Mouse (Mus musculus): ENCODE results near the gene Otud7b. TPM values are rescaled to one million over a fixed set of nuclear protein-coding genes. Genes with fewer than 3 reads are reported as not detected.

Otud7b gene
- total and polyA plus RNA-seq, 2 experiments from 2014 or later: 9.0 to 10.1 TPM

DNA sequence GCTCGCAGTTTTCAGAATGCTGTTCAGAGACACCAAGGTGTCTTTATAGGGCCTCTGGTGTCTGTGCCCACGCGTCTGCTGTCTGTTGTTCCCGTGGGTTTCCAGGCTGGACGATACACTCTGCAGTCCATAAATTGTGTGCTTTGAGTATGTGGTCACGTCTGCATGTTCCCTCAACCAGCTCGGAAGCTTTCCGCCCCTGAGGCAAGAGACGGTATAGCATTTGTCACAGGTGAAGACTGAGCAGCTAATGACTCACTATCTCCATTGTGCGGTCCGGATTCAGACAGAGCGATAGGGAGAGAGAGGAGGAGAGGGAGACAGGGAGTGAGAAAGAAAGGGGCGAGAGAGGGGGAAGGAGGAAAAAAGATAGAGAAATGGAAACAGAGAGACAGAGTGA, 10.8 kb upstream of the Otud7b start:
- H3K27ac ChIP-seq: no peak overlapping the region
- no peaks in the 10 kb centered on the region for H3K36me3 ChIP-seq (ENCODE audit: insufficient read depth, low read length)
- no peaks in the 10 kb centered on the region for H3K27me3 ChIP-seq (ENCODE audit: insufficient read depth, low read length)
- H3K9ac ChIP-seq (replicated peaks; ENCODE audit: low read length): no peak overlapping the region
- ATAC-seq (no peak), DNase-seq (ENCODE audit: low spot score) (no peak)
- no peaks in the 10 kb centered on the region for H3K4me1 ChIP-seq (ENCODE audit: insufficient read depth, low read length)
- peak; percentile 15; the same call in 1 of the 2 replicates for TF ChIP-seq CTCF (IDR thresholded peaks at IDR 0.05; ENCODE audit: low read depth)
- no peaks in the 10 kb centered on the region for H3K9me3 ChIP-seq (ENCODE audit: low read length)
- H3K4me3 ChIP-seq (ENCODE audit: low read length): no peak overlapping the region
- H3K4me2 ChIP-seq (ENCODE audit: low read depth, low read length): no peak overlapping the region
- WGBS: 67% methylated on average over 13 of the region's 13 CpGs

DNA sequence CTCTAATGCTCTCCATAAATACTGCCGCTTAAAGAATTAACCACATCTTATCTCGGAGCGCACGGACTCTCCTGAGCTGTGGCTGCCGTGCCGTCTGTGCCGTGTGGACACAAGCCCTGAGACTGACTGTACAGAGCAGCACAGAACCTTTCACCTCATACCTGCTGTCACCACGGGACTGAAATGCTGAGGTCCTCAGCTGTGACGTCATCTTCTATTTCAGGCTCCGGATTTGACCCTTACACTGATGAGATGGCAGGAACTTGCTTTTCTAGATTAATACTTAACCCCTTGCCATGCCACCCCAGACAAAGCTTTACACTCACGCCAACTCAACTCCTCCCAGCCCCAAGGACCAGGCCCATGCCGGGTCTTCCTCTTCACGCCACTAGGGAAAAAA, 10.1 kb upstream of the Otud7b start:
- Histone ChIP-seq H3K9ac (replicated peaks; ENCODE audit: low read length) (no peak overlapping the region), H3K4me1 (ENCODE audit: insufficient read depth, low read length) (no peaks in the 10 kb centered on the region), H3K36me3 (ENCODE audit: insufficient read depth, low read length) (no peaks in the 10 kb centered on the region), H3K27ac (no peak overlapping the region), H3K27me3 (ENCODE audit: insufficient read depth, low read length) (no peaks in the 10 kb centered on the region), H3K4me2 (ENCODE audit: low read depth, low read length) (no peak overlapping the region), H3K9me3 (ENCODE audit: low read length) (no peaks in the 10 kb centered on the region), H3K4me3 (ENCODE audit: low read length) (no peak overlapping the region)
- 88% methylated on average over 13 of the region's 13 CpGs for WGBS
- TF ChIP-seq CTCF (IDR thresholded peaks at IDR 0.05; ENCODE audit: low read depth): no peak
- no peak for DNase-seq (ENCODE audit: low spot score)
- no peak for ATAC-seq

DNA sequence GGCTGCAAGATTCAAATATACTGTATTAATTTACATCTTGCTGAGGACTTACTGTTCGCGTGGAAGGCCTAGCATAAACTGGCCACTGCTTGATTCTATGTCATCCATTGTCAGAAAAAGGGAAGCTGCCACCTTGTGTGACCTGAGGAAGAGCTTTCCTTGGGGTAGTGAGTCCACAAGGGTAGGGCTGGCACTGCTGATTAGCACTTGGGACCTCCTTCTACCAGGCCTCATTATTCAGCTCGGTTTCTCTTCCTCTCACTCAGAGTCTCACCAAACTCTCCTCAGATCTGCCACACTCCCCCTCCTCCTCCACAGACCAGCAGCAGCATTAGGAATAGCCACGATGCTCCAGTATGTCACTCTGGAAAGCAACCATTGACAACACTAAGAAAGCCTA, 6.2 kb upstream of the Otud7b start:
- Histone ChIP-seq H3K27ac (no peak overlapping the region), H3K27me3 (ENCODE audit: insufficient read depth, low read length) (no peaks in the 10 kb centered on the region), H3K9me3 (ENCODE audit: low read length) (no peaks in the 10 kb centered on the region), H3K4me3 (ENCODE audit: low read length) (no peak overlapping the region), H3K9ac (replicated peaks; ENCODE audit: low read length) (no peak overlapping the region), H3K4me2 (ENCODE audit: low read depth, low read length) (no peak overlapping the region), H3K36me3 (ENCODE audit: insufficient read depth, low read length) (no peaks in the 10 kb centered on the region), H3K4me1 (ENCODE audit: insufficient read depth, low read length) (no peaks in the 10 kb centered on the region)
- 65% methylated on average over 4 of the region's 4 CpGs for WGBS
- DNase-seq (ENCODE audit: low spot score) (no peak), ATAC-seq (no peak)
- TF ChIP-seq CTCF (IDR thresholded peaks at IDR 0.05; ENCODE audit: low read depth): no peak

DNA sequence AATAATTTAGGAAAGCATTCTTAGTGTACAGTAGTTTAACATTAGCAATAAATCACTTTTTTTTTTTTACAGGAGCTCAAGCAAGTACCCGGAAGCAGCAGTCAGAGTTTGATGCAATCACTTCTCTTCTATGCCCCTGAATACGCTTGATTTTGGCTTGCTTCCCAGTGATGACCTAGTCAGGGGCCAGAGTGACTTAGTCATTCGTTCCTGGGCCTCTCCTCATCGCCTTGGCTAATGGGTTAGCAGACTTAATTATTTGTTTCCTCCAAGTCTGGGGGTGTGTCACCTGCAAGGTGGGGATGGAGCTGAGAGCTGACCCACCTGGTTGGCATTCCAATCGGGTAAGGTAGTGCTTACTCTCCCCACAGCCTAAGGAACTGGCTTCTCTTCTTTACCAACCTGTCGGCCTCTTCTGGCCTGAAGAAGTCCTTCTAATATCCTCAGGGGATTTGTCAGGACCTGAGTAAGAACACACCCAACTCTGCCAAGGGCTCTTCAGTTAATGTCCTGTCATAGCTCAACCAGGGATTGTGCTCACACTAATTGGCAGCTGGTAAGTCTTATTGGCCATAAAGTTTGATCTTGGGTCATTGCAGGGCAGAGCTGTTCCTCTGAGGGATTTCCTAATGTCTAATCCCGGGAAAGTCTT, 5.6 kb upstream of the Otud7b start:
- DNase-seq (ENCODE audit: low spot score): peak; percentile 25
- Histone ChIP-seq H3K4me3 (ENCODE audit: low read length) (no peak overlapping the region), H3K36me3 (ENCODE audit: insufficient read depth, low read length) (no peaks in the 10 kb centered on the region), H3K27me3 (ENCODE audit: insufficient read depth, low read length) (no peaks in the 10 kb centered on the region), H3K9me3 (ENCODE audit: low read length) (no peaks in the 10 kb centered on the region), H3K4me1 (ENCODE audit: insufficient read depth, low read length) (no peaks in the 10 kb centered on the region), H3K27ac (no peak overlapping the region), H3K4me2 (ENCODE audit: low read depth, low read length) (no peak overlapping the region), H3K9ac (replicated peaks; ENCODE audit: low read length) (no peak overlapping the region)
- 57% methylated on average over 7 of the region's 7 CpGs for WGBS
- TF ChIP-seq CTCF (IDR thresholded peaks at IDR 0.05; ENCODE audit: low read depth): no peak
- no peak for ATAC-seq

DNA sequence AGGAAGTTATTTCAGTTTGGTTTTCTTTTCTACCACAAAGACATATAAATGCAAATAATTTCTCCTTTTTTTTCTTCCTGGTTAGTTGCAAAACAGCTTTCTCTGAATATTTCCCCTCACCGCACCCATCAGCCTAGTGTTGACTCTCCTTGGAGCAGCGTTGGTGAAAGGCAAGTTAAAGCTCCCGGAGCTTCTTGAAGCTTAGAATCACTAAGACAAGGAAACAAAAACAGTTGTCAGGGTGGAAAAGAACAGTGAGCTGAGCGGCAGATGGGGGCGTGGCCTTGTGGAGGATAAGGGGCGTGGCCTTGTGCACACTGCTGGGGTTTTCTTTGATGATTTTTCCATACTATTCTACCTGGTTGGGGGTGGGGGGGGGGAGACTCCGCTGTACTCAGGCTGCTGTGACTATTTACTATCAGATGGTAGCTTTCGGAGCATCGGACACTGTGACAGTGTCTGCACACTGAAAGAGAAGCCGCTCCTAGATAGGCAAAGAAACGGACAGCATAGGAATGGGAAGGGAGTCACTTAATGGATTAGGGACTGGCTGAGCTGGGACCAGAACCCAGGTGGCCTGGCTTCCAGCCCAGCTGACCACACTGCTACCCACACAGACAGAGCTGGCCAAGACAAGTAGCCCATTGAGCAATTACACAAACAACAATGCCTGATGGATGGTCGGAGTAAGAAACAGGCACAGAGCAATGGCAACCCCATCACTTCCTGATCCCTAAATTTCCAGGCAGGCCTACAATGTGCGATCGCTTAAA, 2.0 kb upstream of the Otud7b start:
- DNase-seq (ENCODE audit: low spot score): peak; percentile 51
- Histone ChIP-seq H3K9me3 (ENCODE audit: low read length) (no peaks in the 10 kb centered on the region), H3K9ac (replicated peaks; ENCODE audit: low read length) (no peak overlapping the region), H3K4me2 (ENCODE audit: low read depth, low read length) (peak overlapping the region; percentile 52), H3K27me3 (ENCODE audit: insufficient read depth, low read length) (no peaks in the 10 kb centered on the region), H3K27ac (peak overlapping the region; percentile 27; the same call in 1 of the 2 replicates), H3K4me1 (ENCODE audit: insufficient read depth, low read length) (peaks cover 7% of the 10 kb centered on the region), H3K4me3 (ENCODE audit: low read length) (peak overlapping the region; percentile 20), H3K36me3 (ENCODE audit: insufficient read depth, low read length) (no peaks in the 10 kb centered on the region)
- 16% methylated on average over 14 of the region's 14 CpGs for WGBS
- no peak for ATAC-seq
- no peak for TF ChIP-seq CTCF (IDR thresholded peaks at IDR 0.05; ENCODE audit: low read depth)

DNA sequence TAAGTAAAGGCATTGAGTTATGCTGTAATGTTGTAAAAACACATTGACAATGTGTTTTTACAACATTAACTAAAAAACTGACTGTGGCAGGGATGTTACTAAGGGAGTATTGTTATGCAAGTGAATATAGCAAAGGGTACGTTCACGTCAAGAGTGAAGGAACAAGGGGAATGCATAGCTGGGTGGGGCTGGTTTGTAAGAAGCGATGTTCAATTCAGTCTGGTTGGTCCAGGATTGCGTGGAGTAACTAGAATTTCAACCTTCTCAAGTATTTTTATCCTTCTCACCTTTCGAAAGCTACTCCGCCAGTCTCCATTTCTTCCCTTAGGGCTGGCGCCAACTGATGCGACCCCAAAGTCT, 446 bp upstream of the Otud7b start:
- Histone ChIP-seq H3K9ac (replicated peaks; ENCODE audit: low read length) (peak overlapping the region; percentile 84), H3K36me3 (ENCODE audit: insufficient read depth, low read length) (no peaks in the 10 kb centered on the region), H3K4me3 (ENCODE audit: low read length) (peak overlapping the region; percentile 88), H3K4me1 (ENCODE audit: insufficient read depth, low read length) (peaks cover 7% of the 10 kb centered on the region), H3K27ac (peak overlapping the region; percentile 81), H3K9me3 (ENCODE audit: low read length) (no peaks in the 10 kb centered on the region), H3K4me2 (ENCODE audit: low read depth, low read length) (peak overlapping the region; percentile 80), H3K27me3 (ENCODE audit: insufficient read depth, low read length) (no peaks in the 10 kb centered on the region)
- WGBS: 3% methylated on average over 8 of the region's 8 CpGs
- peak; percentile 50 for ATAC-seq
- no peak for DNase-seq (ENCODE audit: low spot score)
- TF ChIP-seq CTCF (IDR thresholded peaks at IDR 0.05; ENCODE audit: low read depth): no peak

All from hindbrain, postnatal 0 days (tissue).